Mouse (Mus musculus) retina, postnatal 7 days (tissue): ENCODE measurements around the gene Thsd4.
A peak's percentile ranks its signal among the peaks of the same experiment; 100 is the strongest.

ENCODE experiments used
- DNase-seq: peaks from one replicate; pipeline ENCODE4 v3.0.0-alpha.2; 2012; ENCODE audit warnings: low read depth, low spot score

The Thsd4 gene

DNA sequence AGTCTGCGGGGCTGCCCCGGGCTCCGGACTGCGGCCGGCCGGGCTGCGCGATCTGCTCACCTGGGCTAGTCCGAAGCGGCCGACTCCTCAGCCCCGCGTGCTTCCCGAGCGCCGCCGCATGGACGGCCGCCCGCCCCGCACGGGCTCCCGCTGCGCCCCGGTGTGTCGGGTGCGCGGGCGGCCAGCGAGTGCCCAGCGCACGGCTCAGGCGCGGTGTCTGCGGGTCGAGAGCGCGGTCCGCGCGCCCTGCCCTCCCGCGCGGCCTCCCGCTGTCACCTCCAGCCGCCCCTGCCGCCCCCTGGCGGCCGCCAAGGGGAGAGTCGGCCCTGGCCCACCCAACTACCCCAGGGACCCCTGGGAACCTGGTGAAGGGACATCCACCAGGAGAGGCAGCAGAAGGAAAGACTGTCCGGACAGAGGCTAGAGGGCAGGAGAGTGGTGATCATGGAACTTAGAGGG is at the start of gene Thsd4:
Gene Thsd4 (minus strand): TSS at position 241 of the 459 bp plus-strand sequence.
- peak; percentile 58 for DNase-seq

DNA sequence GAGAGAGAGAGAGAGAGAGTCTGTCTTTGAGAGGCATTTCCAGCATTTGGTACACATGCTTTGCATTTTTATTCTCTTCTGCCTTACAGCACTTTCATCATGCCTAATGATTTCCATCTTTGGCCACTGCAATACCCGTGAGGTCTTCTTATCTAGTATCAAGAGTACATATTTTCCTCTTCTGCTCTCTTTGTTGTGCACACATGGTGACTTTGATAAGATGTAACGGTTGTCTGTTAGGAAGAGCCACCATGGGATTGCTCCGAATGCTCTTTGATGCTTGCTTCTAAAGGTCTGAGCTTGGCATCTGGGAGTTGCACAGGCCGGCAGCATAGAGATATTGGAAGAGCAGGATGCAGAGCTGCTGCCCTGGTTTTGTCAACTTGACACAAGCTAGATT is 49.2 kb upstream of the Thsd4 start:
- no peak for DNase-seq

DNA sequence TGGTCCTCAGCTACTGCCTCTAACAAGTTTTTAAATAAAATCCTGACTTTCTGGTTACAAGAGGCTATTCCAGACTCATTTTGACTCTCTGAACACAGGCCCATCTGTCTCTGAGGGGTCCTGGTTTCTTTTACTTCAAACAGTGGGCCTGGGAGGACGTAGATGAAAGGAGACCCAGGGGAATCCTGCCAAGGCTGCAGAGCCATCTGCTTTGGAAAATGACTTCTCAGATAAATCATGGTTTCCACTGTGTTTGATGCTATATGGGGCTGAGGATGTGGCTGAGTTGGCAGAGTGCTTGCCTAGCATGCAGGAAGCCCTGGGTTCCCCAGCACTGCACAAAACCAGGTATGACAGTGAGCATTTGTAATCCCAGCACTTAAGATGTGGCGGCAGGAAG is 47.5 kb upstream of the Thsd4 start:
- DNase-seq = no peak

DNA sequence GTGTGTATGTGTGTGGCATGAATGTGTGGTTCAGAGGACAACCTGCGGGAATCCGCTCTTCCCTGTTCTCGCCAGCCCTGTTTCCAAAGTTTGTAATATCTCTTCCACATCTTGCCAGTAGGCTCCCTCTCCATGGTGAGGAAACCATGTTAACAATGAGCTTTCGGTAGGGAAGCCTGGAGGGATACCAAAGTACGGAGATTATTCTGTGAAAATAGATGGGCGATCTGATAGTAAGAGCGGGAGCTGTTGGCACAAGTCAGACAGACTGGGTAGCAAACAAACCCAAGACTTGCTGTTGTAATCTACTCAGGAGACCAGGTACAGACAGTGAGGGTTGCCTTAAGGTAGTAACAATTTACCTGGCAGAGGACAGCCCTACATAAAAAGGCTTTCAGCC is 42.0 kb upstream of the Thsd4 start:
- no peak for DNase-seq

DNA sequence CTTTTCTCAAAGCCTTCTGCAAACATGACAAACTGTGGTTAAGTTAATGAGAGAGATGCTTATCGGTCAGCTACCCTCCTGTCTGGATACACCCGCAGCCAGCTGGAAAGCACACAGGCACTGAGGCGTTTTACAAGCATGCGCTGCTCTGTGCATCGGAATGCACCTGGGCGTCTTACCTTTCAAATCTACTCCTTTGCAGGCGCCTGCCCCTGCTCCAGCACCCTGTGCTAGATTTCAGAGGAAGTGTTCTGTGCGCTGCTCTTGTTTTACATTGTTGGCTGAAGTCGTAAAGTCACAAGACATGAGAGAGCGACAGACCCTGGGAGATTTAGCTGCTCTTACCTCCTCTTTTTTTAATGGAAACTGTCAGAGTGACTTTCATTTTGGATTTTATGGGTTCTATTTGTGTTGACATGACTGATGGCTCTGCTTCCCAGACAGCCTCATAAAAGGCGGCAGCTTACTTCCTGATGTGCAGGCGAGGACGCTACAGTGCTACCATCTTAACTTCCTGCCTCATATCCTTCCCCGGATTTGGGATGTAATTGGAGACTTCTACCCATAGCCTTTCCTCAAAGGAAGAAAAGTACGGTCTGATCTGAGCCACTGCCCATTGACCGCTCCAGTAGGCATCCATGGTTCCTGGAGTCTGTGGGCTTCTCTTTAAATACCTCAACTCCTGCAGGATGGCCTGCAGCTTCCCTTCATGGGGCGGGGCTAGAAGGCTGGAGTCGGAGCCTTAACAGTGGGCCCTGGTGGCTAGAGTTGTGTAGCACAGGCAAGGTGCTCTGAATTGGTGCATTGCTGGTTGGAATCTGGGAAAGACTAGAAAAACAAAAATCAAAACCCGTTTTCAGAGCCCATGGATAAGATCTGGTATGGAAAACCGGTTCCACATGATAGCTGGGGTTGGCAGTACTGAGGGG is 40.9 kb upstream of the Thsd4 start:
- no peak for DNase-seq

DNA sequence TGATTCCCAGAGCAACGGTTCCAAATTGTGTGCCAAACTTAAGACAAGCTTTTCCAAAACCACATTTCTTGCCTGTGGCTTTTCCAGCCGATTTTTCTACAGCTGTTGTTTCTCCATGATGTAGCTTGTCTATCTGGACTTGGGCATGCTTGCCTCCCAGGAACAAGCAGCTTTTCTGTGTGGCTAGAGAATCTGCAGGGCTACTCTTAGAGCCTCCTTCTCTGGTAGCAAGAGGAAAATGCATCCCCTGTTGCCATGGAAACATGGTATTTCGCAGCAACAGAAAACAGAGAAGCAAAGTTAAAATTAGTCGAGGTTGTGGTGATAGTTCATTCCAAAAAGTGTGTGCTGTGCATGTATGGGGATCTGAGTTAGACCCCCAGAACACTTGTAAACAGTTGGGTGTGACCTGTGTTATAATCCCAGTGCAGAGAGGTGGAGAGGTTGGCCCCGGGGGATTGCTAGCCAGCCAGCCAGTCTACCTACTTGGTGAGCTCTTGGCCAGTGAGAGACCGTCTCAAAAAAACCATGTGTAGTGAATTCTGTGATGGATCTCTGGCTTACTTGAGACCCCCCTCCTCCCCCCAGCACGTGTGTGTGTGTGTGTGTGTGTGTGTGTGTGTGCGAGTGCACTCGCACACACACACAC is 39.9 kb upstream of the Thsd4 start:
- no peak for DNase-seq

DNA sequence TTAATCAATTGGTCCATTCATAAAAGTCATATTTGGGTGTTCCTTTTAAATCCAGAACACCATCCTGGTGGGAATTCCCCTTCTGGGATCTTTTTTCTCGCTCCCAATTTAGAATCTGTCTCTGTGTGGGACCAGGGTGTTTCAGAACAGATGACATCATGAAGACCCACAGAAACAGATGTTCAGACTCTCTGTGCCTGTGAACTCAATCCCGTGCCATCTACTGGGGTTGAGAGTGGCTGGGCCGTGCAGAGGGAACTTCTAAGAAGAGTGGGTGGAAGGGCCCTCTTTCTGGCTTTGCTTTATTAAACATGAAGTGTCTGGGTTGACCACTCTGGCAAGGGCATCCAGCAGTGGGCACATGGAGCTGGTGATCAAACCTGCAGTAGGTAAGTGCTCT is 36.7 kb upstream of the Thsd4 start:
- DNase-seq = no peak

DNA sequence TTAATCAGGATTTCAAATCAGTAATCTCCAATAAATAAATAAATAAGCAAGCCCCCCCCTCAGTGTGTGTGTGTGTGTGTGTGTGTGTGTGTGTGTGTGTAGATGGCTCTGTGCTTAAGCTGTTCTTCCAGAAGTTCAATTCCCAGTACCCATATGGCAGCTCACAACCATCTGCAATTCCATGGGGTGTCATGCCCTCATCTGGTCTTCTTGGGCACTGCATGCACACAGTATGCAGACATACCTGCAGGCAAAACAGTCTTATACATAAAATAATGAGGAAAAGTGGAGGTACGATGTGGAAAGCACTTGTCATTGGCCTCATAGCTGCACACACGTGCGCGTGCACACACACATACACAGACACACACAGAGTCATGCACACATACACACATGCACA is 29.4 kb upstream of the Thsd4 start:
- DNase-seq = no peak

DNA sequence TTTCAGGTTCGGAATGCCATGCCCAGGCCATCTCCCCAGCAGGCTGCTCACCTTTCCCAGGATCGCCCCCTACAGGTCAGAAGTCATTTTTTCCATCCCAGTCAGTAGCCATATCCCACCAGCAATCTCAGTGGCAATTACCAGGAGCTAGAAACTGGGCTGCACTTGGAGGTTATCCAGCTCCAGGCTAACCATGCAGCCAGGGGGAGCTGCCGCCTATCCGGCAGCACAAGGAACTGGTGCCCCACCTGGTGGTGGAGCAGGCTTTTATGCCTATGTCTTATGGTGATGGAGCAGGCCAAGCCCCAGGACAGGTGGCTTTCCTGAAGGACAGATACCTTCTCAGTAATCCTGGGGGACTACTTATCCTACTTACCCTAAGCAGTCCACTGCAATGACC is 26.3 kb upstream of the Thsd4 start:
- DNase-seq = no peak

DNA sequence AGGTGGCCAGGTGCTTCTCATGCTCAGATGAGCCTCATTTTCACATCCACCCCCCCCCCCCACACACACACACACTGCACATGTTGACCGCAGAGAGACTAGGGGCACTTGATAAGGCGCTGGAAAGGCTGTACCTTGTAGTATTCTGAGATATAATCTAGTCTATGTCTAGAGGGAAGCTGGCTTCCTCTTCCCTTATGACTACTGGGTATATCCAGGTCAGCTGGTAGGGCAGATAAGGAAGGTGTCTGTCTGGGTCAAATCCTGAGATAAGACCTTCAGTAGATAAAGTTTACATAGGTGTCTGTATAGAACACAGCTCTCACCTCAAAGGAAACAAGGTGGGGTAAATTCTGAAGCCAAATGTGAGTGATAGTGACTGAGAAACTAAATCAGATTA is 24.3 kb upstream of the Thsd4 start:
- no peak for DNase-seq

DNA sequence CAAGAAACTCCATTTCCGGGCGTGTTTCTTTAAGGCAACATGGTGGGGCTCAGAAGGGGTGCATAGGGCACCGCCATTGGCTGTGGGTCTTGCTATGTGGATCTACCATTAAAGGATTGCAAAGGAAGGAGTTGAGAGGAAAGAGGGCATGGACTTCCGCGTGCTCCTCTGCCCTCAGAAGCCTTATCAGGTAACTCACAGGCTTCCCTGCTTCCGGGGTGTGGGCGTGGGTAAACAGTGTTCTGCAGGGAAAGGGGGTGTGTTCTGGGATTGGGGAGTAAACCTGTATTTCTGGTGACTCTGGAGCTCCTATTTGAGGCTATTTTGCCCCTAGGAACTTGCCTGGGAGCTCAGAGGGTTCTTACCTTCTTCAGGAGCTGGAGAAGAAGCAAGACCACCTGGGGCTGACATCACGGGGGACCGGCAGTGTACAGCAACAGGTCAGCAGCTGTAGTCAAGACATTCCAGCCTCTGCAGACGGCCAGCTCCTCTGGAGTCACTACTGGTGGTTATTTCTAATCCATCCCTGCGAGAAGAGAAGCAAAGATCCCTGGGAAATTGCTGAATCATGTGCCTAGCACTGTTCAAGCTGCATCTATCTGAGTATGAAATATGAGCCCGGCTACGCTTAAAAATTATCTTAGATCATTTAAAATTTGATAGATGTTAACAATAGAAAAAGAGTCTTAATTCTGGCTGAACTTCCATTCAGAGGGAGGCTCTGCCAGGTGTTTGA is 23.7 kb upstream of the Thsd4 start:
- DNase-seq = no peak

DNA sequence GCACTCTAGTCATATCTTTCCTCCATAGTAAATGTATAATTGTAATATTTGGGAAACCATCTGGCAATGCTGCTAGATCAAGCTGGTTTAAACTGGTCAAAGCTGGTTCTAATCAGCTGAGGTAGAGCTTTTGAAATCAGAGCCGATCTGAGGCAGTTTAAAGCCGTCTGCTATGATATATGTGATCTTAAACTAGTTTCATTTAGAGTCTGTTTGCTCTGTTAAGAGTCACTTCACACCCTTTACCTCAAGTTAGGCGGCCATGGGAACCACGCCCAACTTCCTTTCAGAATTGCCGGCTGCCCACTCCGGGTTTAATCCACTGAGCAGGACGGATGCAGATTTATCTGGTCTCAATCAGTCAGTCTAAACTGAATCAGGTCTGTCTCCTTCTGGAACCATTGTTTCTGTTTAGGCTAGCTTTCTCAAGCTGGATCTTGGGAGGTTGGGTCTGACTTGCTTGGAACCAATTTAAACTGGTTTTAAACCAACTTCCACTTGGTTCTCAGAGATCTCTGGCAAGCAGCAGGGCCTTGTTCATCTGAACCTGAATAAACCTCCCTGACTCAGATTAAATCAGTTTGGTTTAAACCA is 21.7 kb upstream of the Thsd4 start:
- no peak for DNase-seq

DNA sequence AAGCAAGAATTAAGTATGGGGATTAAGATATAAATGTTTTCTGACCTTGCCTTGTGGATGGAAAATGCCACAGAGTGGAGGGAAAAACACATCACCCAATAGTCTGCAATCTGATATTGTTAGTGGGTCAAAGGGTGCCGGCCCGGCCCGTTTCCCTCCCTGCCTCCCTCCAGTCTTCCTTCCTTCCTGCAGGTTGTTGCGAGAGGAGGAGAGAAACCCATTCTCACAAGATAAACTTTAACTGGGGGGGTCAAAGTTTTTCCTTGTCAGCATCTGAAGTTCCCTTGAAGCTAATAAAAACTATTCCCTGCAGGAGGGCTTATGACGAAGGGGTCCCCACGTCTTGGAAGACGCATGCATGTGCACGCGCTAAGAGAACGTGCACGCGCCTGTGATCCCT is 8.5 kb upstream of the Thsd4 start:
- no peak for DNase-seq

DNA sequence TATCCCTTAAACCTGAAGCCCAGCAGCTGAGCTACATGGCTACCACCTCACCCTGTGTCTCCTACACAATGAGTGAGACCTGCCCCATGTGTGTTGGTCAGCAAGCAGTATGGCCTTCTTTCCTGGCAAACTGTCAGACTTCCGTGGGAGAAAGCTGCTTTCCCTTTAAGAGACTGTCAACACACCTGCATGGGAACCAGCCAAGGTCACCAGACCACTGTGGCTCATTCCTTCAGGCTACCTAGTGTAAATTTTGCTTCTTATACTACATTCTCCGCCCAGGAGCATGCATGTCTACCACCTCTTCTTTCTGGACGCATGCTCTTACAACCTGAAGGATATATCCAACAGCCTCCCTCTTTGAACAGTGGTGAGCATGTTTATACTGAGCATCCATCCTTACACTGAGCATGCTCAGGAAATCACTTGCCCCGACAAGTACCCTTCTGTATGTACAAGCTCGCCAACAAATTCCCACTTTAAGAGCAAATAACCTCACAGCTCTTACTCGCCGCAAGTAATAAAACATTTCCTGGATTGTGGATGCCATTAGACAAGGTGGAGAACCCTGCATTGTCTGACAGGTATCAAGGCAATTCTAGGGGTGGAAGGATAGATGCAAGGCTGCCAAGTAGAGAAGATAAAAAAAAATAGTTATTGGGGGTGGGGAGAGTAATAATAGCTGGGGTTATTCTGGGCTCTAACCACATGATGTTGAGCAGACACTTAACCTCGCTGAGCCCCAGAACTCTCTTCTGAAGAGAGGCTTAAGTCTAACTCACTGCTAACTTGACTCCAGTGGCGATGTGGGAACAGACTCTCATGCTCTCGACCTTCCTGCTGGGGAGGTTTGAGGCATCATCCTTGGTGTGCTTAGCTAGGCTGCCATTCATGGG is 7.8 kb upstream of the Thsd4 start:
- DNase-seq = no peak

DNA sequence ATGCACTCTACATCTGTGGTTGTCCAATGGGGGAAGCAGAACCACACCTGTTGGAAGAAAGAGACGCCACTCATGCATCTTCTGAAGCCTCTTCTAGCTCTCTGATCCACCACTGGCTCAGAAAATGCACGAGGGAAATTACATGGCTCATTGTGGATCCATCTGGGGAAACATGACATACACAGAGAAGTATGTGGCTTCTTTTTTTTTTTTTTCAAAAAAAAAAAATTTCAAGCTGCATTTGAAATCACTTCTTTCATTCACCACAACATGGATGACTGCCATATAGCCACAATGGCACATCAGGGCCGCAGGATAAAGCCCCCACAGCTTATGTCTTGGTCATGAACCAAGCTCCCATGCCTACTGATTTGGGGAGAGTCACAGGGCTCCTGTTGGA is 6.4 kb upstream of the Thsd4 start:
- DNase-seq = no peak

DNA sequence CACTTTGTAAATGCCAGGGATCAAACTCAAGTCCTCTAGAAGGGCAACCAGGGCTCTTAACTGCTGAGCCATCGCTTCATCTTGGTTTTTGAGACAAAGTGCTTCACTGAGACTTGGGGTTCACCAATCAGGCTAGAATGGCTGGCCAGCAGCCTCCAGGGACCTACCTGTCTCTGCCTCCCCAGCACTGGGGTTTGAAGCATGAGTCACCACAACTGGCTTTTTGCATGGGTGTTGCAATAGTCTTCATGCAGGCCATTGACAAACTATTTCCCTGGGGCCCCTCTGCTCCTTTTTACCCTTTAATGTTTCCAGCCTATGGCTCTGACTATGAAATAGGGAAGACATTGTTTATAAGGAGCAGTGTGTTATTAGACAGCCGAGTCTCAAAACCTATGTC is 6.0 kb upstream of the Thsd4 start:
- no peak for DNase-seq

DNA sequence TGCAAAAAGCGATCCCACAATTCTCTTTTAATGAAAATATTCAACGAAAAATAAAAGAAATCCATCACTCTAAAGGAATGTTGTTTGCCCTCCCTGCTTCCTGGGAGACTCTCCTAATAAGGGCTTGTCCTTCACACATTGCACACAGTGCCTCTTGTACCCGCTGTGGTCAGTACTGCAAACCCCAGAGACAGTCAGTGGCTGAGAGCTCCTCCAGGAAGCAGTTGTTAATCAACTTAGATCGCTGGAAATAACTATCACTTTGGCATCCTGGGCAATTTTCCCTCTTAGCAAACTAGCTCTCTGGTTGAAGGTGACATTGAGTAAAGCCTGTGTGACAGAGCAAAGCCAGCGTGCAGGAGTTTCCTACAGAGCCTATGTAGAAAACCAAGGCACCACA is 5.2 kb upstream of the Thsd4 start:
- no peak for DNase-seq

DNA sequence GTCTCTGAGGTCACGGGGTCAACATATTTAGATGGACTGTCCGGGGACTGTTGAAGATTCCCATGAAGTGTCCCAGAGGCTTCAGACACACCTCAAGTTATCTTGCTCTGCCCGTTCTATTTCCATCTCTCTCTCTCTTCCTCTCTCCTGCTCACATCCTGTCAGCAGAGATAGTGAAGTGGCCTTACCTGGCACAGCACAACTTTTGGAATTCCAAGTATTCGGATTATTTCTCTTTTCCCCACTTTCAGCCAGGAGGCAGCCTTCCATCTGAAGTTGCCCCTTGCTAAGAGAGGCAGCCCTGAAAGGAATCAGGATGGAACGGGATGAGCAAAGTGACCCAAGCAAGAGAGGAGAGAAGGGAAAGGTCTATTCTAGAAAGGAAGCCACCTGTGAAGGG is 4.3 kb upstream of the Thsd4 start:
- no peak for DNase-seq

DNA sequence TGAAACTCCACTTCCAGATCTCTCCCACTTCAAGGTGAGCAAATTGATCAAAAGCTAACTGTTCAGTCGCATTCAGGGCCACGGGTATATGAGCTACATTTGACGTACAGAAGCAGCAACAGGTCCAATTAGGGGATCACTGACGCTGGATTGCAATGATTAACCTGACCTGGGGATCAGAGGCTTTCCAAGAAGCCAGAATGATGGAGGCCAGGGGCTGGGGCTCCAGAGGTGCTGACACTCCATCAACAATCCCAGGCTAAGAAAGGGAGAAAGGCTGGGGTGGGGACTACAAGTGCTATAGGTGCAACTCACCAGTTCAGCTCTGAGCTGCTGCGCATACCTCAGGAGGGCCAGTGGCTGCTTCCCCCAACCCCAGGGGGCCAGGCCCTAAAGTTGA is 703 bp downstream of the Thsd4 start:
- DNase-seq = no peak

DNA sequence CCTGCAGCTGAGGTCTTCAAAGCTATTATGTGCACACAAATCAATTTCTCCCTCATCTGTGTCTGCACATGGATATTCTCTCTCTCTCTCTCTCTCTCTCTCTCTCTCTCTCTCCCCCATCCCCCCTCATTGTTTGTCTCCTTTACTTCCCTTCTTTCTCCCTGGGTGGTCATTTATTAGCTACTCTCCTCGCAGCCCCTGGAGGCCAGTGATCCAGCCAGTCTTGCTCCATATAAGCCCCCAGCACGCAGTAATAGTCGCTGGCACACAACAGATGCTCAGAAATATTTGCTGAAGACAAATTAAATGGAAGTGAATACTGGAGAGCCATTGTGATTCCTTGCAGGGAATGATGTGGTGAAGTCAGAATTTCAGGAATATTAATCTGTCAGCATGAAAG is 2.2 kb downstream of the Thsd4 start:
- no peak for DNase-seq

DNA sequence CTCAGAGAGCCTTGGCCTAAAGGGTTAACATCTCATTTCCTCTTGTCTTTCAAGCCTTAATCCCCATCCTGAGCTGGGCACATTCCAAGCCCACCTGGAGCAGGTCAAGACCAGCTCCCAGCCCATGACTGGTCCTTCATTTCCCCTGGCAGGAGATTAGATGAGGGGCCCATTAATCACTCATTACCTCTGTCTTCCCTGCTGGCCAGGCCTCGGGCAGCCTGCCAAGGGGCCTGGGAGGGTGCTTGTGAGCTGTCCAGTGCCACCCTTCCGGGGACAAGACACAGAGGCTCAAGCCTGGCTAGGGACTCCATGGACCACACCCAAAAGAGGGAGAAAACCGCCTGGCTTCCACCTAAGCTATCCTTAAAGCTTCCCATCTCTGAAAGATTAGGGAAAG is 3.6 kb downstream of the Thsd4 start:
- peak; percentile 24 for DNase-seq
